17 mouse cellular contexts compared by ENCODE assay signal in the genomic region with DNA sequence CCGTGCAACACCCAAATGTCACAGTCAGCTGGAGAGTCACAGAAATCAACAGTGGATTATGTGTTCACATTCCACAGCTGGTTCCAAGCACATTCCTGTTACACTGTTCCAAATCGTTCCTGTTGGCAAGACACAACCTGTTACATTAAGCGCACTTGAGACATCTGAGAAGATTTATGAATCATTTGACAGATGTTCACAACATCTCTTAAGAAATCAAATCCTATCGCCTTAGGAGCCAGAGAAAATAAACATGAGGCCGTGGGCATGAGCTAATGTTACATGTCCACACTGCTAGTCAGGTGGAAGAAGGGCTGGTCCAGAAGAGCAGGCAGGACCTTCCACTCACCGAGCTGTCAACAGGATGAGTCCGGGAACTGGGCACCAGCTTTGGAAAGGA.
A peak's percentile ranks its signal among the peaks of the same experiment; 100 is the strongest.
DNase-seq lines count a peak whose midpoint lies in the region; ATAC-seq lines count a peak whose summit lies in the region.
"Had no signal": no experiment of that assay in that cellular context is flagged by ENCODE, and none has a peak within 500 bp of the region (broad histone marks: within the 10 kb centered on the region; RNA-seq: fewer than 3 reads in every experiment).

No protein-coding gene starts in this region.

- DNase-seq in gastrocnemius, adult 18-20 months (ENCODE audit: low spot score): peak; percentile 53
- DNase-seq in gastrocnemius, postnatal 10 days: no peak
- no peak for DNase-seq in limb, embryonic 10.5 days (ENCODE audit: low spot score)
- DNase-seq in fat pad, adult 2 months (ENCODE audit: extremely low read depth, low read depth, low spot score): peak; percentile 94
- DNase-seq in lung, postnatal 36 days: peak; percentile 23
- no peak for DNase-seq in midbrain, embryonic 14.5 days
- DNase-seq: adrenal gland, postnatal 25 days; B cell, adult 2 months; cerebellum, postnatal 25 days; forebrain, postnatal 0 days; kidney, postnatal 36 days; layer of hippocampus, postnatal 36 days; retina, postnatal 1 day had no signal

- H3K36me3 ChIP-seq in limb, embryonic 12.5 days: peaks cover 37% of the 10 kb centered on the region
- peaks cover 29% of the 10 kb centered on the region for H3K36me3 ChIP-seq in limb, embryonic 10.5 days
- peaks cover 7% of the 10 kb centered on the region; the same call in 1 of the 2 replicates for H3K36me3 ChIP-seq in midbrain, embryonic 16.5 days (ENCODE audit: control insufficient read depth, insufficient read depth, low read length)
- H3K36me3 ChIP-seq in midbrain, embryonic 14.5 days (ENCODE audit: control insufficient read depth, insufficient read depth, low read length): peaks cover 32% of the 10 kb centered on the region

- no peaks in the 10 kb centered on the region for H3K27me3 ChIP-seq in limb, embryonic 12.5 days
- no peaks in the 10 kb centered on the region for H3K27me3 ChIP-seq in limb, embryonic 10.5 days (ENCODE audit: low read depth, poor library complexity, severe bottlenecking)
- no peaks in the 10 kb centered on the region for H3K27me3 ChIP-seq in midbrain, embryonic 16.5 days (ENCODE audit: control insufficient read depth, insufficient read depth, low read depth, low read length)
- H3K27me3 ChIP-seq in midbrain, embryonic 14.5 days (ENCODE audit: control insufficient read depth, insufficient read depth, low read length): no peaks in the 10 kb centered on the region
- H3K27me3 ChIP-seq: hindbrain, embryonic 12.5 days had no signal

- no peak overlapping the region for H3K4me3 ChIP-seq in limb, embryonic 12.5 days (replicated peaks)
- H3K4me3 ChIP-seq in limb, embryonic 10.5 days: no peak overlapping the region
- no peak overlapping the region for H3K4me3 ChIP-seq in midbrain, embryonic 16.5 days (ENCODE audit: low read depth, low read length)
- no peak overlapping the region for H3K4me3 ChIP-seq in midbrain, embryonic 14.5 days (replicated peaks; ENCODE audit: low read depth, low read length)
- H3K4me3 ChIP-seq: hindbrain, embryonic 12.5 days had no signal

- 61% methylated on average over 7 of the region's 7 CpGs for WGBS in limb, embryonic 12.5 days
- WGBS in limb, embryonic 10.5 days: 85% methylated on average over 7 of the region's 7 CpGs
- 89% methylated on average over 7 of the region's 7 CpGs for WGBS in midbrain, embryonic 16.5 days
- WGBS in midbrain, embryonic 14.5 days: 89% methylated on average over 7 of the region's 7 CpGs

- H3K4me1 ChIP-seq in limb, embryonic 12.5 days (replicated peaks): 0 out of 2 replicates have a peak, but pooled peaks cover 3% of the 10 kb centered on the region
- H3K4me1 ChIP-seq in limb, embryonic 10.5 days: peaks cover 8% of the 10 kb centered on the region
- no peaks in the 10 kb centered on the region for H3K4me1 ChIP-seq in midbrain, embryonic 16.5 days (ENCODE audit: control insufficient read depth, insufficient read depth, low read length)
- H3K4me1 ChIP-seq in midbrain, embryonic 14.5 days (ENCODE audit: control insufficient read depth, insufficient read depth, low read length): no peaks in the 10 kb centered on the region
- H3K4me1 ChIP-seq: hindbrain, embryonic 12.5 days had no signal

- 0 out of 2 replicates have a peak overlapping the region, but pooled peaks have one; percentile 17 for H3K27ac ChIP-seq in limb, embryonic 12.5 days
- H3K27ac ChIP-seq in limb, embryonic 10.5 days: no peak overlapping the region
- no peak overlapping the region for H3K27ac ChIP-seq in midbrain, embryonic 16.5 days (ENCODE audit: low read length)
- no peak overlapping the region for H3K27ac ChIP-seq in midbrain, embryonic 14.5 days (replicated peaks; ENCODE audit: low read depth, low read length)
- H3K27ac ChIP-seq: hindbrain, embryonic 12.5 days had no signal

- no peak overlapping the region for H3K4me2 ChIP-seq in limb, embryonic 12.5 days
- no peak overlapping the region for H3K4me2 ChIP-seq in midbrain, embryonic 16.5 days (ENCODE audit: low read length)
- no peak overlapping the region for H3K4me2 ChIP-seq in midbrain, embryonic 14.5 days (ENCODE audit: low read length)
- H3K4me2 ChIP-seq: hindbrain, embryonic 12.5 days had no signal

- ATAC-seq in limb, embryonic 12.5 days (ENCODE audit: insufficient number of reproducible peaks, insufficient read depth, low FRiP score, low TSS enrichment, low read depth): peak; percentile 44; the same call in 1 of the 2 replicates
- no peak for ATAC-seq in midbrain, embryonic 16.5 days
- ATAC-seq in midbrain, embryonic 14.5 days (ENCODE audit: low FRiP score, low TSS enrichment): no peak
- ATAC-seq: intestine, embryonic 16.5 days had no signal

- H3K9ac ChIP-seq in limb, embryonic 12.5 days (replicated peaks): no peak overlapping the region
- H3K9ac ChIP-seq in midbrain, embryonic 16.5 days (ENCODE audit: low read depth, low read length): no peak overlapping the region
- no peak overlapping the region for H3K9ac ChIP-seq in midbrain, embryonic 14.5 days (replicated peaks; ENCODE audit: low read length)
- H3K9ac ChIP-seq: forebrain, postnatal 0 days; hindbrain, embryonic 12.5 days had no signal

- H3K9me3 ChIP-seq in limb, embryonic 12.5 days: no peaks in the 10 kb centered on the region
- no peaks in the 10 kb centered on the region for H3K9me3 ChIP-seq in limb, embryonic 10.5 days (replicated peaks)
- H3K9me3 ChIP-seq in midbrain, embryonic 16.5 days (replicated peaks; ENCODE audit: control insufficient read depth, low read length, poor library complexity, severe bottlenecking): no peaks in the 10 kb centered on the region
- no peaks in the 10 kb centered on the region for H3K9me3 ChIP-seq in midbrain, embryonic 14.5 days (ENCODE audit: control insufficient read depth, low read length)
- H3K9me3 ChIP-seq: hindbrain, embryonic 12.5 days had no signal

Comparison
In these comparisons a context has a peak if more than half of its experiments do, and no peak if none do; other contexts are left out.
1. DNase-seq: peak in gastrocnemius, adult 18-20 months (single experiment), fat pad, adult 2 months (single experiment) and lung, postnatal 36 days (single experiment); none in gastrocnemius, postnatal 10 days (single experiment), limb, embryonic 10.5 days (single experiment) and midbrain, embryonic 14.5 days (single experiment).